Mouse (Mus musculus) ES-Bruce4 (cell line): Measurements from ENCODE around the gene Dguok.

Source experiments
- CTCF ChIP-seq: IDR thresholded peaks from one replicate; pipeline ENCODE4 v1.8.1; 2011; ENCODE audit warnings: low read depth, low read length
- EP300 ChIP-seq: IDR thresholded peaks from 2 replicates; pipeline ENCODE4 v1.6.1; 2011; ENCODE audit warnings: low read depth, low read length; ENCODE audit not compliant: insufficient read depth
- POLR2A ChIP-seq: IDR thresholded peaks from one replicate; pipeline ENCODE4 v1.8.1; 2011; ENCODE audit warnings: low read length; ENCODE audit not compliant: insufficient read depth

DNA sequence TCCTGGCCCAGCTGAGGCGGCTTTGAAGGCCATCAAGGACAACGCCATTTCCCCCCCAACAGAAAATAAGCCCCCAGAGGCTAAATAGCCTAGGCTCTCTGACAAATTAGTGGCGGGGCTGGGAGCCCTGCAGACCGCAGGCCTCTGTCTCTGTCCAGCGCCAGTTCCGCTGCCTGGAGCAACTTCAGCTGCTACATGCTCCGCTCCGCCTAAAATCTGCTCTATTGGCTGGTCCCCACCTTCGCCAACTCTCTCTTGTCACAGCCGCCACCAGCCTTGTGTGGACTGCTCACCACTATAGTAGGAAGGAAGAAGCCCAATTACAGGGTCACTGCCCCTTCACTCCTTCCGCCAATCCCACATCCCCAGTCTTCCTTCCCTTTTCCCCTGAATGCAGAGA is 53.1 kb downstream of the Dguok start:
- TF ChIP-seq EP300 (no peak), CTCF (no peak), POLR2A (no peak)
